8 mouse cellular contexts compared by ENCODE assay signal in the genomic region with DNA sequence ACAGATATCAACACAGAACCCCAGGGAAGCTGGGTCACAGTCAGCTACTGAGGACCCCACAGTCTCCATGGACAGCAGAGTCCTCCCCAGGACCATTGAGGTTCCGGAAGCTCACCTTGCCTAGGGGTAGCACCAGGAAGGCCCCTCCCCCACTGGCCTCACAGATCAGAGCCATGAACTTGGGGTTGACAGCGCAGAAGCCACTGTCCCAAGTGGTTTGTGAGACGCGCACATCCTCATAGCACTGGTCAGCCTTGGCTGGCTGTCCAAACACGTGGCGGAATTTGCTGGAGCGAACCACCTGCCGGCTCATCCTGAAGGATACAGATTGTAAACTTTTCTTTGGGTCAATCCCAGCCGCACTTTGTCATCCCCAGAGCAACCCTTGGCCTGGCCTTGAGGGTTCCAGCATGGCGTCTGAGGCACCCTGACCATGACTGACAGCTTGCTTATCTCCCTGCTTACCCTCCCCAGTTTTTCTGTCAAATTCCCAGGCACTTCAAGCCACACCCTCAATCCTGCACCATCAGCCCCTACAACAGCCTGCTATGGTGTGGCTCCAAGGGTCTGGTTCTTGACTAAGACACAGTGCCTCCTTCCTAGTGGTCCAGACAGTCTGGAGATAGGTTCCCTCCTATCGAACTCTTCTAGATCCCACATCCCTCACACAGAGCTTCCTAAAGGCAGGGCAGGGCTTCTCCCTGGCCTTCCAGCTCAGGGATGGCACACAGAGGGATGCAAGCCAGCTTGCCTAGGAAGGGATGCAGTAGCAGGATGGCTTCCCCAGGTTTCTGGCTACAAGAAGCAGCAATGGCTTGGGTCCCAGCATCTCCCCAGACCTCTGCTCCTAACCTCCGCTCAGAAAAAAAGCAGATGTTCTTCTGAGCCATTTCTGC. TPM values are rescaled to one million over a fixed set of nuclear protein-coding genes. Genes with fewer than 3 reads are reported as not detected.
A peak's percentile ranks its signal among the peaks of the same experiment; 100 is the strongest.
DNase-seq lines count a peak whose midpoint lies in the region; ATAC-seq lines count a peak whose summit lies in the region.

No protein-coding gene starts in this region.

- H3K9ac ChIP-seq in neural tube, embryonic 13.5 days: peak overlapping the region; percentile 82

- ATAC-seq in neural tube, embryonic 13.5 days (ENCODE audit: low read depth): no peak
- ATAC-seq in megakaryocyte progenitor cell, adult 5-6 weeks (replicated peaks; ENCODE audit: poor library complexity): no peak
- ATAC-seq in monocyte, adult 5-6 weeks (replicated peaks; ENCODE audit: insufficient number of reproducible peaks, low FRiP score, low TSS enrichment, poor library complexity, severe bottlenecking): no peak

- H3K9me3 ChIP-seq in neural tube, embryonic 13.5 days: no peaks in the 10 kb centered on the region

- H3K4me2 ChIP-seq in neural tube, embryonic 13.5 days: peak overlapping the region; percentile 80

- peak; percentile 51 for DNase-seq in layer of hippocampus, adult 9-11 months
- no peak for DNase-seq in layer of hippocampus, adult 9-10 months (ENCODE audit: low spot score)
- DNase-seq in cerebellum, postnatal 14 days: peak; percentile 50 to 74
- DNase-seq in induced T-regulatory cell, adult 2 months (ENCODE audit: low read depth): peak; percentile 77
- no peak for DNase-seq in left cerebral cortex, adult 18-20 months (ENCODE audit: low spot score in 2 of 2)

- peak overlapping the region; percentile 59 for H3K4me3 ChIP-seq in neural tube, embryonic 13.5 days

- 79% methylated on average over 12 of the region's 12 CpGs for WGBS in neural tube, embryonic 13.5 days

- H3K27ac ChIP-seq in neural tube, embryonic 13.5 days (replicated peaks): peak overlapping the region; percentile 83

- H3K36me3 ChIP-seq in neural tube, embryonic 13.5 days: peaks cover 20% of the 10 kb centered on the region

- H3K4me1 ChIP-seq in neural tube, embryonic 13.5 days (replicated peaks): peaks cover 47% of the 10 kb centered on the region

- peaks cover 10% of the 10 kb centered on the region; the same call in 1 of the 2 replicates for H3K27me3 ChIP-seq in neural tube, embryonic 13.5 days

RNA-seq across cellular contexts. Expression of a gene that starts 4.5 kb away (rescaled TPM):
- 92.4 and 107 TPM in 2 replicates for polyA plus RNA-seq in neural tube, embryonic 13.5 days (2015; fragmentation: Nextera tagmentation; extraction: Ambion mirVana)
- total RNA-seq in megakaryocyte progenitor cell, adult 5-6 weeks (2015): 259 and 365 TPM in 2 replicates
- 366 and 525 TPM in 2 replicates for total RNA-seq in megakaryocyte progenitor cell, adult 5-6 weeks (2017)
- total RNA-seq in left cerebral cortex, adult 18-20 months (2021): 100 to 1,000 TPM; 161 to 166 TPM
- total RNA-seq in monocyte, adult 5-6 weeks (2017): 1,450 to 2,051 TPM (median 1,984 TPM) in 3 replicates

RNA-seq across cellular contexts. Expression of a gene that starts 7.5 kb away (rescaled TPM):
- 16.2 and 20.5 TPM in 2 replicates for polyA plus RNA-seq in neural tube, embryonic 13.5 days (2015; fragmentation: Nextera tagmentation; extraction: Ambion mirVana)
- total RNA-seq in megakaryocyte progenitor cell, adult 5-6 weeks (2015): 4.2 and 4.8 TPM in 2 replicates
- 4.6 and 4.7 TPM in 2 replicates for total RNA-seq in megakaryocyte progenitor cell, adult 5-6 weeks (2017)
- 10 to 100 TPM; 14.5 to 15.1 TPM for total RNA-seq in left cerebral cortex, adult 18-20 months (2021)
- total RNA-seq in monocyte, adult 5-6 weeks (2017): 3.0 to 6.2 TPM (median 6.1 TPM) in 3 replicates

RNA-seq across cellular contexts. Expression of a gene that starts 7.9 kb away (rescaled TPM):
- polyA plus RNA-seq in neural tube, embryonic 13.5 days (2015; fragmentation: Nextera tagmentation; extraction: Ambion mirVana): 109 and 143 TPM in 2 replicates
- total RNA-seq in megakaryocyte progenitor cell, adult 5-6 weeks (2015): 89.8 and 95.2 TPM in 2 replicates
- total RNA-seq in megakaryocyte progenitor cell, adult 5-6 weeks (2017): 168 and 218 TPM in 2 replicates
- total RNA-seq in left cerebral cortex, adult 18-20 months (2021): 10 to 100 TPM; 90.5 to 94.8 TPM
- 68.4 to 80.5 TPM (median 78.3 TPM) in 3 replicates for total RNA-seq in monocyte, adult 5-6 weeks (2017)

RNA-seq across cellular contexts. Expression of a gene that starts 26.9 kb away (rescaled TPM):
- polyA plus RNA-seq in neural tube, embryonic 13.5 days (2015; fragmentation: Nextera tagmentation; extraction: Ambion mirVana): 1.4 and 2.1 TPM in 2 replicates
- 1.7 and 3.2 TPM in 2 replicates for total RNA-seq in megakaryocyte progenitor cell, adult 5-6 weeks (2015)
- 1.0 and 3.6 TPM in 2 replicates for total RNA-seq in megakaryocyte progenitor cell, adult 5-6 weeks (2017)
- 10 to 100 TPM in 1 of 2 experiments, 1 to 10 TPM in 1; 8.1 to 12.9 TPM for total RNA-seq in left cerebral cortex, adult 18-20 months (2021)
- 1.2 to 4.9 TPM in 2 of 3 replicates, not detected in the other for total RNA-seq in monocyte, adult 5-6 weeks (2017)

RNA-seq across cellular contexts. Expression of a gene that starts 54.0 kb away (rescaled TPM):
- polyA plus RNA-seq in neural tube, embryonic 13.5 days (2015; fragmentation: Nextera tagmentation; extraction: Ambion mirVana): 48.3 and 51.3 TPM in 2 replicates
- 65.7 and 74.6 TPM in 2 replicates for total RNA-seq in megakaryocyte progenitor cell, adult 5-6 weeks (2015)
- 40.1 and 52.5 TPM in 2 replicates for total RNA-seq in megakaryocyte progenitor cell, adult 5-6 weeks (2017)
- total RNA-seq in left cerebral cortex, adult 18-20 months (2021): 10 to 100 TPM; 30.5 to 32.9 TPM
- 37.5 to 42.9 TPM (median 42.9 TPM) in 3 replicates for total RNA-seq in monocyte, adult 5-6 weeks (2017)

Comparison
In these comparisons a context has a peak if more than half of its experiments do, and no peak if none do; other contexts are left out.
1. DNase-seq: peak in layer of hippocampus, adult 9-11 months (single experiment), cerebellum, postnatal 14 days (2 of 2) and induced T-regulatory cell, adult 2 months (single experiment); none in layer of hippocampus, adult 9-10 months (single experiment) and left cerebral cortex, adult 18-20 months (0 of 2).